Mouse (Mus musculus) kidney, adult 11 months (tissue): Measurements from ENCODE around the gene Gabra6.

Experiments
- DNase-seq: peaks from one replicate; pipeline ENCODE4 v3.0.0; 2022

The Gabra6 gene

DNA sequence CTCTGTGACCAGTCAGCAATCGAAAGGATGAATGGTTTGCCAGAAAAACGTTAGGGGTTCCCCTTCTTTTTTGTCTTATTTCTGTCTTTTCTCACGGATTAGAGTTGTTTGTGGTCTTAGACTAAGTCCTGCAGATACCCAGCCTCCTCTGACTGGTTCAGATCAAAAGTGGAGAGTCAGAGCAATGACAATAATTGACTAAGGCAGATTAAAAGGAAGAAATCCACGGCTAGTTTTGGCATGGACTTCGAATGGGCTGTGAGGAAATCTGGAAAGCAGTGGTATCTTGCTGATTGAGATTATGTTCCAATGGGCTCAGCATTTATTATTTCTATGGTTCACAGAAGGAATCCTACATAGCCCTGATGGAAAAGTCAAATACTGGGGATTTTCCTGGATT lies at the start of gene Gabra6:
Gene Gabra6, minus strand, starts transcription at position 191 of the 400 bp plus-strand sequence.
- DNase-seq: no peak

DNA sequence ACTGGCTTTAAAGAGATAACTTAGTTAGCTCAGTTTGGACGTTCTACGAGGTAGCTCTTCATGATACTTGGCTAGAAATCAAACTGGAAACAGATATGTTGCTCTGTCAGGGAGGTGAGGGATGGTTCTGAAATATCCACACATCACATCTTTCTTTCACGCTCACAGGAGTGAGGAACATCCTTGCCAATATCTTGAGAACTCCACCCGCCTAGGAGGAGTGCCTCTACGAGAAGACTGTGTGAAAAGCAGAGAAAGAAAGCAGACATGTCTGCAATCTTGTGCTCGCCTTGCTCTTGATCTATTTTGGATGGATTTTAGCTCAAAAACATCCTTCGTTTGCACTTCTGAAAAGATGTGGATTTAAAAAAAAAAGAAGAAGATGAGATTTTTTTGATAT lies 44.7 kb upstream of the Gabra6 start:
- no peak for DNase-seq

DNA sequence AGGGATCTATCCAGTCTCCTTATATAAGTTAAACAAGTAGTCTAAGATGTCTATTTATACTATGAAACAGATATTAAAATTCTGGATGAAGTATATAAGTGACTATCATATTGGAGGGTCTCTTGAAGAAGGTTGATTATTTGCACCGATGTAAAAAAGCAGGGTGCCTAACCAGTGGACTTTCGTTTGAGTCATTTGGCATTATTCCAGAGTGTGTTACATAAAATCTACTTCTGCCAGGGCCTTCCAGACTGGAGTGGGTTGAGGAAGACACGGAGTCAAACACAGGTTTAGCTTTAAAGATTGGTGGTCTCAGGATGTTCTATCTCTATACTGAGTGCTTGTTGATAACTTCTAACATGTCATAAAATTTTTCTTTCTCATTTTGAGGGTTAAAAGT lies 11.2 kb upstream of the Gabra6 start:
- no peak for DNase-seq

DNA sequence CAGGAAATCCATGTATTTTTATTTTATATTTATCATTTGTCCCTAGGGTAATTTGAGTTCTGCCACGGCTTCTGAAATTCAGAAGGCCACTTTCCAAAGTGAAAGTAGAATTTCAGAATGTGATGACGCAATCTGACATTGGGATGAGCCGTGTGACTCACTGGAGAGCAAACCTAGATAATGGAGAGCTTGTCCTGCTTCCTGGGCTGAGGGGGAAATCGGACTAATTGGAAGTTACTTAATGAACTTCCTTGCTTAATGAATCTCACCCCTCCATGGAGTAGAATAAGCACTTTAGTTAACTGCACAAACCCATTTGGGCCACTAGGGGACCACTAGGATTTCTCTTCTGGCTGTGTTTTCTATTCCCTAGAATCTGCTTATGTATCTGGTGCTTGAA lies 5.4 kb upstream of the Gabra6 start:
- DNase-seq: no peak

DNA sequence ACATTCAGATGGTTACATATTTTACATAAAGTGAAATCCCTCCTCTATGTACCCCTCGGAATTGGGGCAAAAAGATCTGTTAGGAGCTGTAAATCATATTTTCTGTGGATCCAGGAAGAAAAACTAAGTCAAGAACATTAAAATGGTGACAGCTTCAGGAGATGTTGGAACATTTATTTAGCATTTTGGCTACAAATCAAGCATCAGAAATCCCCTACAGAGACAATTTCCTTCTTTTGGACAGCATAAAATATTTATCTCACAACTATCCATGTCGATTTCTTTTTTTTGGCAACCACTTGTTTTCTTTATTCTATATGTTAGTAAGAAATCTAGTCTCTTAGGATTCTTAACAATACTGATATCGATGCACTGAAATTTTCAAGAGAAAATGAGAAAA lies 688 bp upstream of the Gabra6 start:
- DNase-seq: no peak

DNA sequence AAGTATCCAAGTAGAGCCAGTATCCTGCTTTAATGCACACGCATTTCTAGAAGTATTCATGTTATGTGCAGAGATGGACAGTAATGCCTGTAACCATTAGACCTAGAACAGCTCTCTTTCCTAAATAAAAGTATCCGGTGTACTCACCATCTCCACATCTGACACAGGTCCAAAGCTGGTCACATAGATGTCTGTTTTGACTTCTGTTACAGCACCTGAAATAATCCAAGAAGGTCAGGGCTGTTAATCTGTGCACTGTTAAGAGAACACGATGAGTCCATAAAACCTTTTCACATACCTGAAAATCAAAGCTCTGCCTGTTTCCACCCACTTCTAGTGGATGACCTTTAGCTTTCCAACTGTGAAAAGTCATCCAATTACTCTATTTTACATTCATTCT lies 1.4 kb downstream of the Gabra6 start:
- DNase-seq: no peak

DNA sequence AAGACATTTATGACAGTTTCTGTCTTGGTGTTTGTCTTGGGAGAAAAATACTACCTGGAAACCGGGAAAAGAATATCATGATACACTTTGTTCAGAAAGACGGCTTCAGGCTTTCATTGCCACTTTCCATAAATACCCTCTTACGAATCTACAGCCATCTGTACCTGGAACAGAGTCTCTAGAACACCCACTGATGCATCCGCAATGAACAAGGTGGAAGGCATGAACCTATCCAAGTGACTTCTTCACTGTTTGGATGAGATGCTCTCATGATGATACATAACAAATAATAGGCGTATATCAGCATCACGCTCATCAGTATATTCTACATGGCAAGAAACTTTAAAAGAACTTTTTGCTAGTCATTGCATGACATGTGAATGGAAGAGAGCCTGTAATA lies 1.8 kb downstream of the Gabra6 start:
- no peak for DNase-seq

DNA sequence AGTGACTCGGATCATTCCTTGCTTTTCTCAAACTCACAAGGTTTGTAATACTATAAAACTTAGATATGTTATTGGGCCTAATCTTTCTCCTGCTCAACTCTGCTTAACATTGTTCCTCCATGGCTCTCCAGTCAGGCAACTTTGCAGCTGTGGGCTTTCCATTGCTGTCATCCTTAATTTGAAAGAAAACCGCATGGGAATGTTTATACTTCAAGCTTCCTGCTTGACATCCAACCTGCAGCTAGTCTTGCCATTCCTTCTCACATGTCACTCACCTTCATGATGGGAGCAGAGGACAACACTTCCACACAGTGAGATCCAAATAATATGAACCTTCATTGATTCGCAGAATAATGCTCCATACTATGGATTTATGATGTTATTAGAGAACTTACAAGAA lies 2.9 kb downstream of the Gabra6 start:
- no peak for DNase-seq

DNA sequence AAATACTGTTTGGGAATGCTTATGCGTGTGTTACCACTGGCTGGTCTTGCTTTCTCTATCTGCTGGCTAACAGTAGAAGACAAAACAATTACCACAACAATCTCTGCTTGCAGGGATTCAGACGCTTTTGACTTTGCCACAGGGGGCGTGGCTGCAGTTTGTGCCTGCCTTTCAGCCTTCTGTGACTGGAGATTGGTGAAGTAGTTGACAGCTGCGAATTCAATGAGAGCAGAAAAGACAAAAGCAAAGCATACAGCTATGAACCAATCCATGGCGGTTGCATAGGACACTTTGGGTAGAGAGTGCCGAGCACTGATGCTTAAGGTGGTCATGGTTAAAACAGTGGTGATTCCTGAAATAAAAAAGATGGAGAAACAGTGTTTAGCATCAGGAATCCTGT lies 6.0 kb downstream of the Gabra6 start:
- DNase-seq: no peak

DNA sequence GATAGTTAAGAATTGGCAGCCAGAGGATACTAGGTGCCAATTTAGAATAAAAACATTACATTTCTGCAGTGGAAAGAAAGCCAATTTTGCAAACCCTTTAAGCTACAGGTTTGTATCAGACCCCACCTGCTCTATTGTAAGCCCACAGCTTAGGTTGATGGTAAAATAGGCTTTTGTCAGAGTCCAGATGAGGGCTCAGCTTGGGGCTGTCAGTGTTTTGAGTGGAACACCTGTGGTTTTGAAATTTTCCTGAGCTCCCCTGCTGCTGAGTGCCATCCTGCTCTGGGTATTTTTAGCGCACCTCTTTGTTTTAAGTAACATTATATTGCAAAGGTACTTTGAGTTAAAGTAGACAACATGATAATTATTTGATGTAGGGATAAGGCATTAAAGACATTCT lies 10.0 kb downstream of the Gabra6 start:
- no peak for DNase-seq

DNA sequence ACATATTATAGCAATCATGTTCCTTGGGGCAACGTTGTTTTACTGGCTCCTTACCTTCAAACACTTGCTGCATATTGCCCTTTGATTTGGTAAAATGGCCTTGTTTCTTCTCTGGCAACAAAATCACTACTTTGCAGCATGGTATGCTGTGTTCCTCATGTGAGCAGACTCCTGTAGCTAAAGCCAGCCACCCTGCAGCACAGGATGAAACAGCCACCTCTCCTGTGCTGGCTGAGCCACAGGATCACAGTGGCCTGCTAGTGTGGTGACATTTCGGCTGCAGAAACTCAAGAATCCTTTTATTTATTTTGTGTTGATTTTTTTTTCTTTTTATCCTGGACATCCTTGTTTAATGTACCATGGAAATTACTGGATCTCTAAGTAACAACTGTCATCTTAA lies 11.8 kb downstream of the Gabra6 start:
- no peak for DNase-seq

DNA sequence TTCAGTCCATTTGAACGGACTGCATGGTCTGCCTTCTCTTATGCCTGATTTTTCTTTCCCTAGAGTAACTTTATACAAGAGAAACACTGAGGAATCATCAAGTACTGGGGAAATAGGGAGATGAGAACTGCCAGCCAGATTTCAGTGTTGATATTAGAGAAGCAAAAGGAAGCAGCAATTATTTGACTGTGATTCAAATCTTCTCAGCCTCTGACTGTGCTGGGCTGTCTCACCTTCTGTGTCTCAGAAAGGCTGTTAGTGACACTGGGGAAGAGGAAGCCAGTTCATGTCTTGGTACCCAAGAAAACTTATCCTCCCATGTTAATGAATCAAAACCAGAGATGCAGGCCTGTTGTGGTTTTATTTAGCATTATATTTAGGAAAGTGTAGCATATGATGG lies 14.8 kb downstream of the Gabra6 start:
- DNase-seq: no peak

DNA sequence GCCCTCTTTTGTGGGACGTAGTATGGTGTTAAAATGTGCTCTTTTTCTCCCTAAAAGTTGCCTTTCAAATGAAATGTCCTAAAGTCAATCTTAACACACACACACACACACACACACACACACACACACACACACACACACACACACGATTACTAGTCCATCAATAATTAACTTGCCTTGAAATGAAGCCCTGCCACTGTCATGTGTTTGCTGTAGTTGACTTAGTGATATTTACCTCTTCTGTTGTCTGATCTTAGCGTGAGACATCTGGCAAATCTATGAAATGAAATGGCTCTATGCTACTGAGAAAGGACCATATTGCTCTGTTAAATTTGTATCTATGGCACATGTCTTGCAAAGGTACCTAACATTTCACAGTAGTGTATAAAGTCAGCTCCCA lies 61.9 kb downstream of the Gabra6 start:
- no peak for DNase-seq
